Mouse (Mus musculus) liver, embryonic 12.5 days (tissue): ENCODE results near the gene Evi2a. TPM values are rescaled to one million over a fixed set of nuclear protein-coding genes. Genes with fewer than 3 reads are reported as not detected.

Experiments used
- ATAC-seq: fragments of 200-750 bp; cut with Nextera tagmentation; 2 replicates; pipeline ENCODE4 v1.8.0; 2017; ENCODE audit warnings: moderate number of reproducible peaks, mild to moderate bottlenecking, moderate library complexity
- H3K27ac ChIP-seq: fragments of 300-500 bp; sonication (generic); 2 replicates; pipeline ENCODE4 v1.5.1; 2016; ENCODE audit warnings: mild to moderate bottlenecking
- H3K27me3 ChIP-seq: fragments of 300-500 bp; sonication (generic); replicated peaks from 2 replicates; pipeline ENCODE4 v1.6.1; 2016; ENCODE audit warnings: mild to moderate bottlenecking, moderate library complexity
- H3K36me3 ChIP-seq: fragments of 300-500 bp; sonication (generic); 2 replicates; pipeline ENCODE4 v1.6.1; 2016; ENCODE audit warnings: mild to moderate bottlenecking, moderate library complexity
- H3K4me1 ChIP-seq: fragments of 300-500 bp; sonication (generic); 2 replicates; pipeline ENCODE4 v1.6.1; 2016
- H3K4me2 ChIP-seq: fragments of 300-500 bp; sonication (generic); 2 replicates; pipeline ENCODE4 v1.6.1; 2016; ENCODE audit warnings: mild to moderate bottlenecking, moderate library complexity
- H3K4me3 ChIP-seq: fragments of 300-500 bp; sonication (generic); 2 replicates; pipeline ENCODE4 v1.5.1; 2016; ENCODE audit warnings: mild to moderate bottlenecking, moderate library complexity
- H3K9ac ChIP-seq: fragments of 300-500 bp; sonication (generic); 2 replicates; pipeline ENCODE4 v1.6.1; 2016; ENCODE audit warnings: mild to moderate bottlenecking, moderate library complexity
- H3K9me3 ChIP-seq: fragments of 300-500 bp; sonication (generic); replicated peaks from 2 replicates; pipeline ENCODE4 v1.6.1; 2016; ENCODE audit warnings: mild to moderate bottlenecking, moderate library complexity
- WGBS: fragments of 180-500 bp; shearing (Covaris S2); methylation state at CpG from one replicate; pipeline ENCODE4 v1.1.7; 2016; ENCODE audit not compliant: insufficient replicate concordance; 5-methylcytosine and 5-hydroxymethylcytosine counted together
- polyA plus RNA-seq: library from polyadenylated mRNA; unstranded; fragments of >200 nt; fragmentation: Nextera tagmentation; extraction: Ambion mirVana; gene quantifications from 2 replicates; pipeline ENCODE4 v1.2.1, GENCODE M21; 2016

Evi2a gene
- polyA plus RNA-seq, 1 experiment from 2014 or later, result 4.2 TPM

DNA sequence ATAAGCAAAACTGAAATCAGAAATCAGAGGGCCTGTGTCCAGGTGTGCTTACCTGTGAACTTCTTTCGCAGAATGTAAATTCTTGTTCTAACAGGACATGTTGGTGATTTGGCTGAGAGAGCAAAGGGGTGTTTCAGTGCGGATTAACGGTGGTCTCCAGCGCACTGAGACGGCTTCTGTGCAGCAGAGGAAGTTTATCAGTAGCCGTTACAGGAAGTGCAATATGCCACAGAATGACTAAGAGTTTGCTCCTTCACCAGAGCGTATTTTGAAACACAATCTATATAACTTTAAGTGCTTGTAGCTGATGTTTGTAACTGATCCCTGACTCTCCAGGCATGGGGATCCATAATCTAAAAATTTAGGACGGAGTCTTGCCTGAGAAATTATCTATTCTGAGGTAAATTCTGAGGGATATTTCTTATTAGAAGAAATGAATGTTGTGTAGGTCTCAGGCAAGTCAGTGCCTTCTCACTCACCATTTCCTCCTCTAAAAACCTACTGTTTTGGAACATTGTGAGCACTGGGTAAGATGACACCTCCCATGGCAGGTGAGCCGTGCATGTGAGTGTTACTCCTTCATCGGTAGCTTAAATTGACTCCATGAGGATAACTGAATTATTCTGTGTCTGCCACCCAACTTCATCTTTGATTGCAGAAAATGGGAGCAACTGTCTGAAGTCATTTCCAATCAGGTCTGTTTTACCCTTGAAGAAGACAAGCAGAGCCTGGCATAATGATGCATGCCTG, 6.7 kb downstream of the Evi2a start, which contains the start of gene Evi2b:
Evi2b (minus strand) TSS at position 203 of the 750 bp plus-strand sequence.
- H3K4me1 ChIP-seq, result peaks cover 52% of the 10 kb centered on the region
- H3K4me2 ChIP-seq, result peak within 1 kb of the TSS; percentile 57
- peak within 1 kb of the TSS; percentile 48 for H3K9ac ChIP-seq
- peak within 1 kb of the TSS; percentile 42 for H3K4me3 ChIP-seq
- no peaks in the 10 kb centered on the region for H3K27me3 ChIP-seq
- no peak for ATAC-seq
- H3K27ac ChIP-seq, result peak within 1 kb of the TSS; percentile 69
- no peaks in the 10 kb centered on the region for H3K9me3 ChIP-seq
- 18% methylated on average over 10 of the region's 10 CpGs for WGBS
- peaks cover 4% of the 10 kb centered on the region; the same call in 1 of the 2 replicates for H3K36me3 ChIP-seq

- 19% methylated on average over 1 of the region's 1 CpGs for WGBS
- ATAC-seq, result no peak
- Histone ChIP-seq H3K27ac (no peak overlapping the region), H3K9ac (no peak overlapping the region), H3K4me1 (peaks cover 52% of the 10 kb centered on the region), H3K27me3 (no peaks in the 10 kb centered on the region), H3K4me2 (peak overlapping the region; percentile 57), H3K36me3 (peaks cover 4% of the 10 kb centered on the region; the same call in 1 of the 2 replicates), H3K9me3 (no peaks in the 10 kb centered on the region), H3K4me3 (peak overlapping the region; percentile 28)
Measured at GRCm38 (mm10) chr11:79522944-79523343, 7.5 kb downstream of the Evi2a start.

GRCm38 (mm10) chr11:79521930-79522329, 8.5 kb downstream of the Evi2a start:
- Histone ChIP-seq H3K4me3 (peak overlapping the region; percentile 28; the same call in 1 of the 2 replicates), H3K27me3 (no peaks in the 10 kb centered on the region), H3K4me1 (peaks cover 42% of the 10 kb centered on the region), H3K27ac (no peak overlapping the region), H3K9ac (0 out of 2 replicates have a peak overlapping the region, but pooled peaks have one; percentile 12), H3K9me3 (no peaks in the 10 kb centered on the region), H3K4me2 (peak overlapping the region; percentile 57; the same call in 1 of the 2 replicates), H3K36me3 (no peaks in the 10 kb centered on the region)
- ATAC-seq, result no peak

GRCm38 (mm10) chr11:79520772-79521171, 9.6 kb downstream of the Evi2a start:
- Histone ChIP-seq H3K27ac (no peak overlapping the region), H3K36me3 (no peaks in the 10 kb centered on the region; the same call in 1 of the 2 replicates), H3K9me3 (no peaks in the 10 kb centered on the region), H3K4me3 (no peak overlapping the region), H3K27me3 (no peaks in the 10 kb centered on the region), H3K4me2 (0 out of 2 replicates have a peak overlapping the region, but pooled peaks have one; percentile 8), H3K9ac (no peak overlapping the region), H3K4me1 (peaks cover 37% of the 10 kb centered on the region)
- ATAC-seq, result no peak

DNA sequence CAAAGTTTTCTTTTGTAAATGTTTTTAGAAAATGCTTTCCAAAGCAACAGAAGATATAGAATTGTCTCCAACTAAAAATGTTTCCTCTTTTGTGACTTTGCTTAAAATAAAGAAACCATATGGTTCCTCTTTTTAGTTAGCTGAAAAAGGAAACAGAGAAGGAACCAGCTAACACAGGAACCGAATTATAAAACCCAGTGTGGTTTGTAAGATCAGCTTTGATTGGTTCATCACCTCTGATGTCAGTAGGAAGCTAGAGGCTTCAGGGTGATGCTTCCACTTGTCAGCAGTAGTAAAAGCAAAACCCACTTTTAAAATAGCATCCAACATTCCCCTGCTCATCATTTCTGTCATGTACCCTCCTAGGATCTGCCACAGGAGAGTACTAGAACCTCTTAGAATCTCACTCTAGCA, 10.5 kb downstream of the Evi2a start:
- H3K27me3 ChIP-seq, result no peaks in the 10 kb centered on the region
- H3K4me3 ChIP-seq, result no peak overlapping the region
- no peak overlapping the region for H3K9ac ChIP-seq
- 0 out of 2 replicates have a peak overlapping the region, but pooled peaks have one; percentile 18 for H3K4me2 ChIP-seq
- no peaks in the 10 kb centered on the region for H3K9me3 ChIP-seq
- H3K36me3 ChIP-seq, result peaks cover 5% of the 10 kb centered on the region
- 0 out of 2 replicates have a peak overlapping the region, but pooled peaks have one; percentile 8 for H3K27ac ChIP-seq
- ATAC-seq, result no peak
- H3K4me1 ChIP-seq, result peaks cover 36% of the 10 kb centered on the region
- WGBS, result 13% methylated on average over 1 of the region's 1 CpGs

- Histone ChIP-seq H3K4me2 (peak overlapping the region; percentile 22; the same call in 1 of the 2 replicates), H3K36me3 (peaks cover 5% of the 10 kb centered on the region), H3K9ac (no peak overlapping the region), H3K4me1 (peaks cover 30% of the 10 kb centered on the region), H3K4me3 (no peak overlapping the region), H3K9me3 (no peaks in the 10 kb centered on the region), H3K27ac (no peak overlapping the region), H3K27me3 (no peaks in the 10 kb centered on the region)
- ATAC-seq, result no peak
- WGBS, result 61% methylated on average over 6 of the region's 6 CpGs
Measured at GRCm38 (mm10) chr11:79519299-79519698, 11.1 kb downstream of the Evi2a start.

GRCm38 (mm10) chr11:79515798-79516197, 14.6 kb downstream of the Evi2a start:
- Histone ChIP-seq H3K27me3 (no peaks in the 10 kb centered on the region), H3K4me2 (no peak overlapping the region), H3K27ac (no peak overlapping the region), H3K4me1 (peaks cover 20% of the 10 kb centered on the region), H3K4me3 (no peak overlapping the region), H3K36me3 (peaks cover 8% of the 10 kb centered on the region), H3K9me3 (no peaks in the 10 kb centered on the region), H3K9ac (no peak overlapping the region)
- 72% methylated on average over 2 of the region's 2 CpGs for WGBS
- no peak for ATAC-seq

GRCm38 (mm10) chr11:79515331-79515730, 15.1 kb downstream of the Evi2a start:
- Histone ChIP-seq H3K9ac (no peak overlapping the region), H3K27me3 (no peaks in the 10 kb centered on the region), H3K4me2 (no peak overlapping the region), H3K4me1 (peaks cover 20% of the 10 kb centered on the region), H3K9me3 (no peaks in the 10 kb centered on the region), H3K4me3 (no peak overlapping the region), H3K36me3 (peaks cover 8% of the 10 kb centered on the region), H3K27ac (no peak overlapping the region)
- no peak for ATAC-seq
- WGBS, result 79% methylated on average over 6 of the region's 6 CpGs

DNA sequence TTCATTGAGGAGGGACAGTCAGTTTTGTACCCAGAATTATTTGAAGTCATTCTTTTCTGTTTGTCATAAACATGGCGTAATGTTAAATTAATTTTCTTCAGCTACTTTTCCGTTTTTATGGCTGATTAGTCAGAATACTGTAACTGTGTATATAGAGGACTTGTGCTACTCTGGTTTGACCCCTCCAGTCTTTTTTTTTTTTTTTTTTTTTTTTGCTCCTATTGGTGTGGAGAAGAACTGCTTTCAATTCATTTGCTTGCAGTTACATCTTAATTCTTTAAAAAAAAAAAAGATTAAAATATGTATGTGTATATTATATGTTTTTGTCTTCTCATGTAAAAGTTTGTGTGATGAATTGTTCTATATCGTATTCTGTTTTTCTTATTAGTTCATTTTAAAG, 18.4 kb downstream of the Evi2a start:
- Histone ChIP-seq H3K36me3 (peaks cover 8% of the 10 kb centered on the region), H3K4me2 (no peak overlapping the region), H3K4me1 (0 out of 2 replicates have a peak, but pooled peaks cover 4% of the 10 kb centered on the region), H3K9me3 (no peaks in the 10 kb centered on the region), H3K4me3 (no peak overlapping the region), H3K27me3 (no peaks in the 10 kb centered on the region), H3K9ac (no peak overlapping the region), H3K27ac (no peak overlapping the region)
- ATAC-seq, result no peak
- 76% methylated on average over 3 of the region's 3 CpGs for WGBS

DNA sequence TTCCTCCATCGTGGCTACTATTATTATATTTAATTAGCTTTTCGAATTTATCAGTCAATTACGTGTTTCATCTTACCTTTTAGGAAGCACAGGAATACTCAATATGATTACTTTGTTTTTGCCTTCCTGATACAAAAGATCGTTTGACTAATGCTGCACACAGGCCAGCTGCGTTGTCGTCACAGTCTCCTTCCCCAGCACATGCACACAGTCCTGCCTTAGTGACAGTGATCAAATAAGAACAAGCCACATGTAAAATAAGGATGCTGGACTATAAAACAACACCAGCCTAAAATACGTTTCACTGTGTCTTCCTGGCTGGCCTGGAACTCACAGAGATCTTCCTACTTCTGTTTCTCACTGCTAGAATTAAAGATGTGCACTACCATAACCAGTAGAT, 25.9 kb downstream of the Evi2a start:
- H3K4me2 ChIP-seq, result no peak overlapping the region
- peaks cover 6% of the 10 kb centered on the region; the same call in 1 of the 2 replicates for H3K4me1 ChIP-seq
- H3K36me3 ChIP-seq, result no peaks in the 10 kb centered on the region
- no peaks in the 10 kb centered on the region for H3K9me3 ChIP-seq
- no peaks in the 10 kb centered on the region for H3K27me3 ChIP-seq
- ATAC-seq, result no peak
- no peak overlapping the region for H3K27ac ChIP-seq
- WGBS, result 74% methylated on average over 7 of the region's 7 CpGs
- no peak overlapping the region for H3K9ac ChIP-seq
- H3K4me3 ChIP-seq, result no peak overlapping the region

GRCm38 (mm10) chr11:79503845-79504244, 26.6 kb downstream of the Evi2a start, which contains the start of gene Omg:
Omg (minus strand) TSS chr11:79504084.
- Histone ChIP-seq H3K27ac (no peak within 1 kb of the TSS), H3K9ac (no peak within 1 kb of the TSS), H3K4me3 (no peak within 1 kb of the TSS), H3K9me3 (no peaks in the 10 kb centered on the region), H3K4me1 (peaks cover 6% of the 10 kb centered on the region; the same call in 1 of the 2 replicates), H3K27me3 (no peaks in the 10 kb centered on the region), H3K4me2 (no peak within 1 kb of the TSS), H3K36me3 (no peaks in the 10 kb centered on the region)
- ATAC-seq, result no peak
- WGBS, result 69% methylated on average over 8 of the region's 8 CpGs

DNA sequence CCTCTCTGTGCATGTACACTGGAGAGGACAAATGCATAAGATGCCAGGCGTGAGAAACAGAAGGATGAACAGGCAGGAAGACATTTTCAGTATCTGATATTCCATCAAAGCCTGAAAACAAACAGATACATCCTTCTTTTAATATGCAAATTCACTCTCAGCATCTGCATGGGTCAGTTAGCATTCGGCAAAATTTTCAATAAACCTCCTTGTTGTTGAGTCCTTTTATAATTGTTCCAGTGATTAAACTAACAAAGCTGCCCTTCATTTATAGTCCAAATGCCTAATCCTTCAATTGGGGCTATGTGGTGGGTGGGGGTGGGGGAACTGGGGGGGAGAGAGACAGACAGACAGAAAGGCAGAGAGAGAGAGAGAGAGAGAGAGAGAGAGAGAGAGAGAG, 27.5 kb downstream of the Evi2a start:
- ATAC-seq, result no peak
- H3K4me2 ChIP-seq, result no peak overlapping the region
- no peaks in the 10 kb centered on the region for H3K9me3 ChIP-seq
- H3K4me1 ChIP-seq, result peaks cover 6% of the 10 kb centered on the region; the same call in 1 of the 2 replicates
- no peak overlapping the region for H3K9ac ChIP-seq
- H3K27ac ChIP-seq, result no peak overlapping the region
- no peaks in the 10 kb centered on the region for H3K27me3 ChIP-seq
- no peak overlapping the region for H3K4me3 ChIP-seq
- WGBS, result 75% methylated on average over 2 of the region's 2 CpGs
- no peaks in the 10 kb centered on the region for H3K36me3 ChIP-seq
